Mouse (Mus musculus): Measurements from ENCODE around the gene Stx18.

GRCm38 (mm10) chr5:38119268-38119667 lies 80.7 kb downstream of the Stx18 start:
- TF ChIP-seq CTCF (IDR thresholded peaks at IDR 0.05; ENCODE audit: insufficient read depth, low read depth, low read length), result no peak
- TF ChIP-seq POLR2A (IDR thresholded peaks at IDR 0.05; ENCODE audit: insufficient read depth, low read depth, low read length), result no peak
